Mouse (Mus musculus) urinary bladder, adult 18-20 months (tissue): ENCODE results near the gene Sval1.

Experiments
- DNase-seq, 2 experiments: peaks; one replicate each; pipeline ENCODE4 v3.0.0; 2022; ENCODE audit warnings: low spot score in 2 of 2, mixed read lengths in 2 of 2

Sval1 gene

GRCm38 (mm10) chr6:41951330-41951729 is at the start of gene Sval1:
Sval1 (plus strand) TSS chr6:41951630.
- no peak for DNase-seq

DNA sequence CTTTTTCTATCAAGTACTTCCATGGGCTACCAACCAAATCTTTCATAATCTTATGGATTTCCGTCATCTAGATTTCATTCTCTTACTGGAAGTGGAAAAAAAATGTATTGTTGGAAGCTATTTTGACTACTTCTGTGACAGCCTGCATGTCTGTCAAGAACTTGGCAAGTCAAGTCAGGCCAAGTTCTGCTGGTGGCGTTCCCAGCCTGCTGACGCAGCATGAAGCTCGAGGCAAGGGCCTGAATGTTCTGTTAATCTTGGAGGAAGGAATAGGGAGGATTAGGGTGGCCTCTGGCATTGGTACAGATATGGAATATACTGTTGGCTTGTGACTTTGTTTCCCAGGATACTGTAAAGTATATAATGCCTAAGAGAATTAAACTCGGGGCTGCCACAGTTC is 39.8 kb upstream of the Sval1 start:
- DNase-seq, result no peak

DNA sequence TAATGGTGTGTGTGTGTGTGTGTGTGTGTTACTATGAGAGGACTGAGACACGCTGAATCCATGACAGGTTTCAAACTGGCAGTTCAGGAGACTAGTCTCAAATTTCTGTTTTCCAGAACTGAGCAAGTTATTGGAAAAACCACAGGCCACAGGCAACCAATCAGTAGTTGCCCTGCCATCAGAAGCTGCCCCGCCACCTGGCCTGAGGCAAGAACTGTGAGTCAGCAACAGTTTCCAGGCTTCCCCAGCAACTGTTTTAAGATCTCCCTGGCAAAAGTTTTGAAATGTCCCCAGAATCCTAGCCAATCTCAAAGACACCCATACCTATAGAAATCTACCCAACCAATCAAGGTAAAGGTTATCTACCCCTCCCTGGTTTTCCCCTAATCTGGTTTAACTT is 36.5 kb upstream of the Sval1 start:
- no peak for DNase-seq

- DNase-seq, result no peak
These were observed 16.4 kb downstream of the Sval1 start, which contains the start of gene Sval3 for GRCm38 (mm10) chr6:41967840-41968239. Sval3 (plus strand) TSS chr6:41968140.
